ENCODE assay signal across 7 mouse cellular contexts in genomic region chr15:99474576-99474926, GRCm38 (mm10). TPM values are rescaled to one million over a fixed set of nuclear protein-coding genes. Genes with fewer than 3 reads are reported as not detected.
A peak's percentile ranks its signal among the peaks of the same experiment; 100 is the strongest.
DNase-seq lines count a peak whose midpoint lies in the region; ATAC-seq lines count a peak whose summit lies in the region.

Gene Bcdin3d, minus strand, starts transcription at chr15:99474730.

- peak within 1 kb of the TSS; percentile 81 for H3K9ac ChIP-seq in limb, embryonic 11.5 days (ENCODE audit: low read length)
- peak within 1 kb of the TSS; percentile 91 for H3K9ac ChIP-seq in midbrain, embryonic 13.5 days (replicated peaks)

- WGBS in limb, embryonic 11.5 days, result 2% methylated on average over 26 of the region's 26 CpGs
- 1% methylated on average over 26 of the region's 26 CpGs for WGBS in midbrain, embryonic 13.5 days

- H3K4me1 ChIP-seq in limb, embryonic 11.5 days (ENCODE audit: control insufficient read depth, insufficient read depth, low read length), result no peaks in the 10 kb centered on the region
- H3K4me1 ChIP-seq in midbrain, embryonic 13.5 days (replicated peaks), result peaks cover 14% of the 10 kb centered on the region

- H3K27ac ChIP-seq in limb, embryonic 11.5 days (replicated peaks; ENCODE audit: low read depth, low read length), result peak within 1 kb of the TSS; percentile 68
- peak within 1 kb of the TSS; percentile 93 for H3K27ac ChIP-seq in midbrain, embryonic 13.5 days

- H3K27me3 ChIP-seq in limb, embryonic 11.5 days (ENCODE audit: control insufficient read depth, insufficient read depth, low read length), result no peaks in the 10 kb centered on the region
- H3K27me3 ChIP-seq in midbrain, embryonic 13.5 days, result no peaks in the 10 kb centered on the region

- H3K4me2 ChIP-seq in limb, embryonic 11.5 days (ENCODE audit: low read depth, severe bottlenecking), result peak within 1 kb of the TSS; percentile 79
- H3K4me2 ChIP-seq in midbrain, embryonic 13.5 days (replicated peaks), result peak within 1 kb of the TSS; percentile 81

- peak; percentile 85 for ATAC-seq in limb, embryonic 11.5 days (ENCODE audit: insufficient number of reproducible peaks, low FRiP score, low TSS enrichment, low read depth)
- peak; percentile 90 for ATAC-seq in midbrain, embryonic 13.5 days

- H3K36me3 ChIP-seq in limb, embryonic 11.5 days (ENCODE audit: control insufficient read depth, insufficient read depth, low read length), result peaks cover 4% of the 10 kb centered on the region; the same call in 1 of the 2 replicates
- H3K36me3 ChIP-seq in midbrain, embryonic 13.5 days, result peaks cover 3% of the 10 kb centered on the region; the same call in 1 of the 2 replicates

- no peaks in the 10 kb centered on the region; the same call in 1 of the 2 replicates for H3K9me3 ChIP-seq in limb, embryonic 11.5 days (ENCODE audit: control insufficient read depth, low read length)
- no peaks in the 10 kb centered on the region for H3K9me3 ChIP-seq in midbrain, embryonic 13.5 days

- peak within 1 kb of the TSS; percentile 71 for H3K4me3 ChIP-seq in limb, embryonic 11.5 days (ENCODE audit: low read depth, low read length)
- peak within 1 kb of the TSS; percentile 87 for H3K4me3 ChIP-seq in midbrain, embryonic 13.5 days (replicated peaks)

- peak; percentile 85 for DNase-seq in adrenal gland, adult 8-10 months
- DNase-seq in embryo, embryonic 9.5 days (ENCODE audit: extremely low spot score), result peak; percentile 96
- peak; percentile 99 for DNase-seq in heart, adult 11 months
- DNase-seq in kidney, adult 11 months, result peak; percentile 82
- DNase-seq in limb, embryonic 11.5 days (ENCODE audit: low spot score), result peak; percentile 96
- peak; percentile 80 to 86 for DNase-seq in spleen, adult 18-20 months

RNA-seq across cellular contexts. Expression of gene Bcdin3d, which starts in this region (rescaled TPM):
- 1 to 10 TPM; 5.2 to 8.1 (median 7.1) TPM for total RNA-seq in adrenal gland, adult 8-10 months (2022)
- 17.8 and 20.2 TPM in 2 replicates for polyA plus RNA-seq in limb, embryonic 11.5 days (2014; fragmentation: Nextera tagmentation; extraction: Ambion mirVana)
- 26.5 and 26.9 TPM in 2 replicates for polyA plus RNA-seq in midbrain, embryonic 13.5 days (2015; fragmentation: Nextera tagmentation; extraction: Ambion mirVana)

Comparison
In these comparisons a context has a peak if more than half of its experiments do, and no peak if none do; other contexts are left out.
1. Peak in every context shown above with its lines: DNase-seq, ATAC-seq, H3K4me3 ChIP-seq and H3K27ac ChIP-seq.